Mouse (Mus musculus) adrenal gland, postnatal 10 days (tissue): Measurements from ENCODE around the gene Foxd4. TPM values are rescaled to one million over a fixed set of nuclear protein-coding genes. Genes with fewer than 3 reads are reported as not detected.
A peak's percentile ranks its signal among the peaks of the same experiment; 100 is the strongest.

Experiments used
- DNase-seq: peaks from one replicate; pipeline ENCODE4 v3.0.0; 2021; ENCODE audit warnings: mixed read lengths
- long read RNA-seq, 2 experiments: library from polyadenylated mRNA; stranded (forward); transcript quantifications; one replicate each; pipeline ENCODE4 v2.0.0; 2021
- total RNA-seq, 2 experiments: library from RNA; stranded (reverse); gene quantifications; 2 replicates each; pipeline ENCODE4 v1.2.3; 2021

The Foxd4 gene
- total RNA-seq = not detected
- long read RNA-seq, experiment 1 = 0 reads
- long read RNA-seq, experiment 2 = 0 reads

- no peak for DNase-seq
Observed at GRCm38 (mm10) chr19:24900581-24901220, at the start of gene Foxd4. TSS of gene Foxd4 (minus strand) at chr19:24901197.

- DNase-seq = no peak
Observed at GRCm38 (mm10) chr19:24945521-24946262, 44.7 kb upstream of the Foxd4 start.

GRCm38 (mm10) chr19:24937084-24937483 is 36.1 kb upstream of the Foxd4 start:
- DNase-seq = no peak

- no peak for DNase-seq
Observed at GRCm38 (mm10) chr19:24929041-24929440, 28.0 kb upstream of the Foxd4 start.

GRCm38 (mm10) chr19:24920866-24921265 is 19.9 kb upstream of the Foxd4 start:
- peak; percentile 5 for DNase-seq

- no peak for DNase-seq
Observed at GRCm38 (mm10) chr19:24908385-24909155, 7.6 kb upstream of the Foxd4 start.

GRCm38 (mm10) chr19:24907655-24908054 is 6.7 kb upstream of the Foxd4 start:
- DNase-seq = no peak

GRCm38 (mm10) chr19:24902821-24903220 is 1.8 kb upstream of the Foxd4 start:
- no peak for DNase-seq

GRCm38 (mm10) chr19:24902256-24902655 is 1.3 kb upstream of the Foxd4 start:
- DNase-seq = no peak

GRCm38 (mm10) chr19:24901666-24902065 is 669 bp upstream of the Foxd4 start:
- no peak for DNase-seq

- DNase-seq = peak; percentile 19
Observed at GRCm38 (mm10) chr19:24899578-24900544, 1.1 kb downstream of the Foxd4 start.

GRCm38 (mm10) chr19:24898737-24899577 is 2.0 kb downstream of the Foxd4 start:
- DNase-seq = no peak

- no peak for DNase-seq
Observed at GRCm38 (mm10) chr19:24897896-24898736, 2.9 kb downstream of the Foxd4 start.

- DNase-seq = peak; percentile 21
Observed at GRCm38 (mm10) chr19:24897006-24897895, 3.7 kb downstream of the Foxd4 start.

GRCm38 (mm10) chr19:24896536-24896935 is 4.5 kb downstream of the Foxd4 start:
- no peak for DNase-seq

- DNase-seq = no peak
Observed at GRCm38 (mm10) chr19:24886888-24887287, 14.1 kb downstream of the Foxd4 start.

GRCm38 (mm10) chr19:24885504-24885903 is 15.5 kb downstream of the Foxd4 start:
- DNase-seq = peak; percentile 58

- no peak for DNase-seq
Observed at GRCm38 (mm10) chr19:24881237-24881636, 19.8 kb downstream of the Foxd4 start.
